Mouse (Mus musculus) limb, embryonic 10.5 days (tissue): ENCODE results near the gene Tnpo3. TPM values are rescaled to one million over a fixed set of nuclear protein-coding genes. Genes with fewer than 3 reads are reported as not detected.
"Not testable (repeated sequence)": the region's sequence is repeated elsewhere in the genome, so short reads cannot be mapped to it uniquely, and the experiment has no call there.

Experiments used
- DNase-seq: peaks from one replicate; pipeline ENCODE4 v3.0.0-alpha.2; 2017; ENCODE audit warnings: low spot score
- H3K27ac ChIP-seq: fragments of 300-500 bp; sonication (generic); 2 replicates; pipeline ENCODE4 v1.5.1; 2016; ENCODE audit warnings: mild to moderate bottlenecking
- H3K27me3 ChIP-seq: fragments of 300-500 bp; sonication (generic); 2 replicates; pipeline ENCODE4 v1.6.1; 2016; ENCODE audit warnings: low read depth, mild to moderate bottlenecking; ENCODE audit not compliant: poor library complexity, severe bottlenecking
- H3K36me3 ChIP-seq: fragments of 300-500 bp; sonication (generic); 2 replicates; pipeline ENCODE4 v1.6.1; 2016; ENCODE audit warnings: mild to moderate bottlenecking, moderate library complexity
- H3K4me1 ChIP-seq: fragments of 300-500 bp; sonication (generic); 2 replicates; pipeline ENCODE4 v1.6.1; 2016
- H3K4me3 ChIP-seq: fragments of 300-500 bp; sonication (generic); 2 replicates; pipeline ENCODE4 v1.5.1; 2016; ENCODE audit warnings: mild to moderate bottlenecking, moderate library complexity
- H3K9me3 ChIP-seq: fragments of 300-500 bp; sonication (generic); replicated peaks from 2 replicates; pipeline ENCODE4 v1.6.1; 2016; ENCODE audit warnings: mild to moderate bottlenecking
- WGBS: fragments of 180-500 bp; shearing (Covaris S2); methylation state at CpG from one replicate; pipeline ENCODE4 v1.1.7; 2016; 5-methylcytosine and 5-hydroxymethylcytosine counted together
- polyA plus RNA-seq: library from polyadenylated mRNA; unstranded; fragments of >200 nt; fragmentation: Nextera tagmentation; extraction: Ambion mirVana; gene quantifications from 2 replicates; pipeline ENCODE4 v1.2.1, GENCODE M21; 2016

Gene Tnpo3
- polyA plus RNA-seq, 1 experiment from 2014 or later: 128 TPM

- no peaks in the 10 kb centered on the region for H3K27me3 ChIP-seq
- DNase-seq: no peak
- no peak overlapping the region for H3K4me3 ChIP-seq
- H3K27ac ChIP-seq: no peak overlapping the region
- H3K36me3 ChIP-seq: peaks cover 97% of the 10 kb centered on the region
- H3K4me1 ChIP-seq: no peaks in the 10 kb centered on the region
- H3K9me3 ChIP-seq: no peaks in the 10 kb centered on the region
- 92% methylated on average over 3 of the region's 3 CpGs for WGBS
These were observed 28.5 kb downstream of the Tnpo3 start for GRCm38 (mm10) chr6:29581202-29581601.

DNA sequence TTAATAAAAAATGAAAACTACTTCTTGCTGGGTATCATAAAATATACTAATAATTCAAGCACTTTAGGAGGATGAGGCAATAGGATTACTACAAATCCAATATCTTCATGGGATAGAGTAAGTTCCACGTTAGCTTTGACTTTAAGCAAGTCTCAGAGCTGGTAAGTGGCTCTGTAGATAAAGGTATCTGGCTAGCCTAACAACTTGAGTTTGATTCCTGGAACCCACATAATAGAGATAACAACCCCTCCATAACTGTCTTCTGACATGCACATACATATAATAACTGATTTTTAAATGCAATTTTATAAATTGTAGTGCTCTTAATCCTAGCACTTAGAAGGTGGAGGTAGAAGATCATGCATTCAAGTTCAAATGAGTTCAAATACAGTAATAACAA, 28.9 kb downstream of the Tnpo3 start:
- no peaks in the 10 kb centered on the region for H3K27me3 ChIP-seq
- H3K27ac ChIP-seq: no peak overlapping the region
- H3K4me1 ChIP-seq: no peaks in the 10 kb centered on the region
- 84% methylated on average over 1 of the region's 1 CpGs for WGBS
- peaks cover 97% of the 10 kb centered on the region for H3K36me3 ChIP-seq
- H3K4me3 ChIP-seq: no peak overlapping the region
- no peak for DNase-seq
- H3K9me3 ChIP-seq: no peaks in the 10 kb centered on the region

DNA sequence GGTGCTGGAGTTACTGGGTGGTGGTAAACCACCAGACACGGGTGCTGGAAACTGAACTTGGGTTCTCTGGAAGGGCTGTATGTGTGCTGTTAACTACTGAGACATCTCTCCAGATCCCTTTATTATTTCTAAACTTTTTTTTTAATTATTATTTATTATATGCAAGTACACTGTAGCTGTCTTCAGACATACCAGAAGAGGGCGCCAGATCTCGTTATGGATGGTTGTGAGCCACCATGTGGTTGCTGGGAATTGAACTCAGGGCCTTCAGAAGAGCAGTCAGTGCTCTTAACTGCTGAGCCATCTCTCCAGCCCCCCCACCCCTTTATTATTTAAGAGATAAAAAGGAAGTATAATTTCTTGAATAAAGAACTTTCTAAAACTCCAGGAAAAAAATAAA, 33.3 kb downstream of the Tnpo3 start:
- not testable (repeated sequence) for H3K27me3 ChIP-seq, H3K4me3 ChIP-seq, H3K4me1 ChIP-seq, H3K9me3 ChIP-seq, DNase-seq, H3K27ac ChIP-seq
- 85% methylated on average over 3 of the region's 3 CpGs for WGBS
- H3K36me3 ChIP-seq: peaks cover 100% of the 10 kb centered on the region

- H3K36me3 ChIP-seq: peaks cover 100% of the 10 kb centered on the region
- H3K4me1 ChIP-seq: no peaks in the 10 kb centered on the region
- H3K27ac ChIP-seq: no peak overlapping the region
- DNase-seq: no peak
- no peaks in the 10 kb centered on the region for H3K27me3 ChIP-seq
- H3K4me3 ChIP-seq: no peak overlapping the region
- no peaks in the 10 kb centered on the region for H3K9me3 ChIP-seq
- 95% methylated on average over 2 of the region's 2 CpGs for WGBS
These were observed 52.6 kb downstream of the Tnpo3 start for GRCm38 (mm10) chr6:29557112-29557511.

DNA sequence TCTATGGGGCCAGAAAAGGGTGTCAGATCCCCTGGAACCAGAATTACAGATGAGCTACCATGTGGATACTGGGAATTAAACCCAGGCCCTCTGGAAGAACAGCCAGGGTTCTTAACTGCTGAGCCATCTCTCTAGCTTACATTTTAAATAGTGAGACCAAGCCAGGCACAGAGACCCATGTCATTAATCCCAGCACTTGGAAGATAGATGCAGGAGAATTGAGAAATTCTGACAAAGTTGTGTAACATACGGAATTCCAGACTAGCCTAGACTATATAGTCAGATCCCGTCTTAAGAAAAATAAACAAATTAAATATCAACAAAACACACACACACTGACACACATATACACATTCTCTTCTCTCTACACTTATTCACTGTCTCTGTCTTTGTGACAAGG, 57.2 kb downstream of the Tnpo3 start:
- Histone ChIP-seq H3K4me1 (no peaks in the 10 kb centered on the region), H3K27ac (no peak overlapping the region), H3K36me3 (peaks cover 98% of the 10 kb centered on the region), H3K27me3 (no peaks in the 10 kb centered on the region), H3K4me3 (no peak overlapping the region), H3K9me3 (no peaks in the 10 kb centered on the region)
- DNase-seq: no peak
- WGBS: 96% methylated on average over 2 of the region's 2 CpGs

DNA sequence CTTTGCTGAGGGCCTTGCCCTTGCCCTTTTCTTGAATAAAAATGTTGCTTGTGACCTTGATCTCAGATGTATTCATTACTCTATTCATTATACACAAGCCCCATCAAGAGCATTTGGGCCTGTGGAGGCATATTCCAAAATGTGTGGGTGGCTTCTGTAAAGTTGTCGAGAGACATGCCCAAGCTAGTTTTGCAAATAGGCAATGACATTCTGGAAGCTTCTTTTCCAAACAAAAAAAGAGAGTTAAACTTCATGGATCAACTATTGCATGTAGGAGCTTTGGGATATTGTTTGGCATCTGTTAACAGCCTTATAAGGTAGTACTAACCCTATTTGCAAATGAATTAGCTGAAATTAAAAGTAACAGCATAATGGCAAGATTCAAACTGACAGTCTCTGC, 61.6 kb downstream of the Tnpo3 start:
- Histone ChIP-seq H3K27me3 (no peaks in the 10 kb centered on the region), H3K27ac (no peak overlapping the region), H3K36me3 (peaks cover 98% of the 10 kb centered on the region), H3K9me3 (no peaks in the 10 kb centered on the region), H3K4me3 (no peak overlapping the region), H3K4me1 (no peaks in the 10 kb centered on the region)
- DNase-seq: no peak
- 93% methylated on average over 1 of the region's 1 CpGs for WGBS

DNA sequence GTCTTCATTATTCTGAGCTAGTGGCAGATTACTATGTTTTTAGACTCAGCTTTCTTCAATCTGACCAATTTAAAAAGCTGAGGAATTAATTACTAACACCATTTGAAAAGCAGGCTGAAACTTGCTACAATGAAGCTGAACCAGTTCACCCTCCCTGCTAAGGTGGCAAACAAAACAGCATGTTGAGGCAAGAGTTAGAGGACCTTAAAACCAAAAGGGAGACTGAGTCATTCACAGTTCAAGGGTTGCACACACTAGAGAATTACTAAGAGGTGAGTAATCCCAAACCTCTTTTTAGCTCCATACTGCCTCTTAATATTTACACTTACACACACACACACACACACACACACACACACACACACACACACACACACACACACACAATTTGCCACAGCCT, 62.1 kb downstream of the Tnpo3 start:
- Histone ChIP-seq H3K36me3 (peaks cover 98% of the 10 kb centered on the region), H3K27ac (no peak overlapping the region), H3K4me3 (no peak overlapping the region), H3K9me3 (no peaks in the 10 kb centered on the region), H3K27me3 (no peaks in the 10 kb centered on the region), H3K4me1 (no peaks in the 10 kb centered on the region)
- no peak for DNase-seq

- Histone ChIP-seq H3K9me3 (no peaks in the 10 kb centered on the region), H3K27me3 (no peaks in the 10 kb centered on the region), H3K4me3 (no peak overlapping the region), H3K27ac (no peak overlapping the region), H3K36me3 (peaks cover 96% of the 10 kb centered on the region), H3K4me1 (no peaks in the 10 kb centered on the region)
- DNase-seq: no peak
- 96% methylated on average over 2 of the region's 2 CpGs for WGBS
These were observed 64.1 kb downstream of the Tnpo3 start for GRCm38 (mm10) chr6:29545611-29546010.

DNA sequence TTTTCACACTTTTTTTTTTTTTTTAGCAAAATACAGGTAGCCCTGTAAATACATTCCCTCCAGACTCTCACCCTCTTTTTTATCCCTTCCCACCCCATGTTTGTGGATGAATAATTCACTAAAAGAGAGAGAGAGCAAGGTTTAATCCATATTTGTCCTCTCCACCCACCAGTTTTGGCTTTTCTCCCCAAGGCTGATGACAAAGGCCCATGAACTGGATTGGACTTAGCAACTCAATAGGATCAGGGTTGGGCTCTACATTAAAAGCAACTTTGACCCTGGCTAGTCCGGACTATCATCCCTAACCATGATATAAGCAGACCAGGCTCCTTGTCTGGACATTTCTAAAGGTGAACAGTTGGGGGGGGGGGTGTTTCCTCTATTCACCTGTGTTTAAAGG, 68.7 kb downstream of the Tnpo3 start:
- Histone ChIP-seq H3K27ac (no peak overlapping the region), H3K4me3 (no peak overlapping the region), H3K4me1 (peaks cover 3% of the 10 kb centered on the region; the same call in 1 of the 2 replicates), H3K9me3 (no peaks in the 10 kb centered on the region), H3K27me3 (no peaks in the 10 kb centered on the region), H3K36me3 (peaks cover 78% of the 10 kb centered on the region)
- DNase-seq: no peak
- WGBS: 93% methylated on average over 1 of the region's 1 CpGs

- Histone ChIP-seq H3K27me3 (no peaks in the 10 kb centered on the region), H3K4me3 (no peak overlapping the region), H3K9me3 (no peaks in the 10 kb centered on the region), H3K27ac (no peak overlapping the region), H3K36me3 (peaks cover 70% of the 10 kb centered on the region), H3K4me1 (peaks cover 5% of the 10 kb centered on the region; the same call in 1 of the 2 replicates)
- DNase-seq: no peak
- 84% methylated on average over 6 of the region's 6 CpGs for WGBS
These were observed 69.5 kb downstream of the Tnpo3 start for GRCm38 (mm10) chr6:29540223-29540622.

DNA sequence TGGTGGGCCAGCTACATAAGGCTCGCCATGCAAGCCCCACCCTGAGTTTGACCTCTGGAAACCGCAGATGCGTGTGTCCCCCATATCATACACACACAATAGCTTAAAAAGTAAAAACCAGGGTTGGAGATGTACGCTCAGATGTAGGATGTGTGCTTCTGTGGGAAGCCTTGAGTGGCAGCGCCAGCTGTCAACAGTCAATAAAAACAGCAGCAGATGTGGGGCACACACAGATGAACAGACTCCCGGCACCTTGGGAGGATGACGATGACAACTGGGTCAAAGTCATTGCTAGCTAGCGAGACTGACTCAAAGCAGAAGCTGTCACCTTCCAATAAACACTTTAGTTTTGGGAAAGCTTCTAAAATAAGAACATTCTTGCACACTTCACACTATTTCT, 70.2 kb downstream of the Tnpo3 start:
- Histone ChIP-seq H3K27me3 (no peaks in the 10 kb centered on the region), H3K27ac (no peak overlapping the region), H3K9me3 (no peaks in the 10 kb centered on the region), H3K36me3 (peaks cover 63% of the 10 kb centered on the region), H3K4me1 (peaks cover 6% of the 10 kb centered on the region; the same call in 1 of the 2 replicates), H3K4me3 (no peak overlapping the region)
- 85% methylated on average over 8 of the region's 8 CpGs for whole genome bisulfite sequencing
- no peak for DNase-seq

- Histone ChIP-seq H3K9me3 (no peaks in the 10 kb centered on the region), H3K36me3 (peaks cover 40% of the 10 kb centered on the region), H3K4me1 (peaks cover 8% of the 10 kb centered on the region; the same call in 1 of the 2 replicates), H3K4me3 (no peak overlapping the region), H3K27me3 (no peaks in the 10 kb centered on the region), H3K27ac (no peak overlapping the region)
- 76% methylated on average over 3 of the region's 3 CpGs for WGBS
- no peak for DNase-seq
These were observed 72.5 kb downstream of the Tnpo3 start for GRCm38 (mm10) chr6:29537221-29537620.

DNA sequence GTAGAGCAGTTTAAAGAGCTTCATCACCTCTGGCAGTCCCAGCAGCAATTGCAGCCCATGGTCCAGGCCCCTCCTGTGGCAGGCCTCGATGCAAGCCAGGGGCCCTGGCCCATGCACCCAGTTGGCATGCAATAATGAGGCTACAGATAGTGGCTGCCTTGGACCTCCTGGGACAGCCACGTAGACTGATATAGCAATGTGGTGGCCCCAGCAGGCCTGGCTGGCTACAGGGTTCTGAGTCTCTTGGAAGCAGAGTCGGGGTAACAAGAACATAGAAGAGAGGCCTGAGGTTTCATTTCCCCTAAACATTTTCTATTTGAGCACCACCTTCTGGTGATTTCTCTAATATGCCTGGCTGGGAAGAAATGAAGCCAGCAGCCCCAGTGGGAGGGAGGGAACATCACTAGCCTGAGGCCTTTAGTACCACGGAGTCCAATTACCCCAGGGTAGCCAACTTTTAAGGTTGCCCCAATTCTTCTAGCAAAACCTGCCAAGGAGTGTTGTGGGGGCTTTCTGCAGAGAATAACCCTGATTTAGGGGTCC, 73.0 kb downstream of the Tnpo3 start:
- DNase-seq: no peak
- Histone ChIP-seq H3K27ac (no peak overlapping the region), H3K4me3 (no peak overlapping the region), H3K4me1 (peaks cover 8% of the 10 kb centered on the region; the same call in 1 of the 2 replicates), H3K27me3 (no peaks in the 10 kb centered on the region), H3K36me3 (peaks cover 35% of the 10 kb centered on the region), H3K9me3 (no peaks in the 10 kb centered on the region)
- 77% methylated on average over 4 of the region's 4 CpGs for WGBS

GRCm38 (mm10) chr6:29535316-29535715, 74.4 kb downstream of the Tnpo3 start:
- H3K27ac ChIP-seq: no peak overlapping the region
- H3K4me1 ChIP-seq: peaks cover 8% of the 10 kb centered on the region; the same call in 1 of the 2 replicates
- WGBS: 73% methylated on average over 6 of the region's 6 CpGs
- no peak for DNase-seq
- H3K36me3 ChIP-seq: peaks cover 26% of the 10 kb centered on the region
- no peak overlapping the region for H3K4me3 ChIP-seq
- H3K27me3 ChIP-seq: peaks cover 11% of the 10 kb centered on the region
- no peaks in the 10 kb centered on the region for H3K9me3 ChIP-seq
